Mouse (Mus musculus): ENCODE measurements around the gene Cacna2d4. TPM values are rescaled to one million over a fixed set of nuclear protein-coding genes. Genes with fewer than 3 reads are reported as not detected.

Cacna2d4 gene
- polyA plus RNA-seq, 2 experiments: 0.01 TPM; not detected in 1

- no peaks in the 10 kb centered on the region for H3K4me1 ChIP-seq (replicated peaks; ENCODE audit: control insufficient read depth in 2 of 2, insufficient read depth in 2 of 2, low read length in 1 of 2)
- no peak for TF ChIP-seq EP300 (IDR thresholded peaks at IDR 0.05; ENCODE audit: low read depth)
- no peak for TF ChIP-seq CTCF (IDR thresholded peaks at IDR 0.05; ENCODE audit: low read depth)
- no peak overlapping the region for H3K27ac ChIP-seq
- DNase-seq (ENCODE audit: low read depth in 3 of 3, low spot score in 3 of 3) (no peak), ATAC-seq (ENCODE audit: insufficient read depth) (no peak)
- no peak overlapping the region for H3K4me3 ChIP-seq (ENCODE audit: insufficient read depth in 1 of 2, low read depth in 2 of 2, low read length in 2 of 2)
- H3K9ac ChIP-seq (replicated peaks): no peak overlapping the region
- H3K4me2 ChIP-seq (ENCODE audit: low read depth): no peak overlapping the region
- no peaks in the 10 kb centered on the region for H3K36me3 ChIP-seq (replicated peaks; ENCODE audit: control insufficient read depth, insufficient read depth, low read depth)
- WGBS (ENCODE audit: insufficient replicate concordance): 70% methylated on average over 8 of the region's 8 CpGs
- no peaks in the 10 kb centered on the region for H3K9me3 ChIP-seq (ENCODE audit: control insufficient read depth, low read length)
- H3K27me3 ChIP-seq (ENCODE audit: control insufficient read depth, insufficient read depth, low read length): no peaks in the 10 kb centered on the region
Observed at GRCm38 (mm10) chr6:119227001-119227400, 9.3 kb upstream of the Cacna2d4 start.

- H3K4me2 ChIP-seq (ENCODE audit: low read depth): no peak overlapping the region
- ATAC-seq (ENCODE audit: insufficient read depth): no peak
- WGBS (ENCODE audit: insufficient replicate concordance): 67% methylated on average over 11 of the region's 11 CpGs
Observed at GRCm38 (mm10) chr6:119228861-119229603, 7.3 kb upstream of the Cacna2d4 start.

GRCm38 (mm10) chr6:119233066-119233465 is 3.3 kb upstream of the Cacna2d4 start:
- H3K9me3 ChIP-seq (ENCODE audit: control insufficient read depth, low read length): no peaks in the 10 kb centered on the region
- no peak for TF ChIP-seq CTCF (IDR thresholded peaks at IDR 0.05; ENCODE audit: low read depth)
- no peak for TF ChIP-seq EP300 (IDR thresholded peaks at IDR 0.05; ENCODE audit: low read depth)
- ATAC-seq (ENCODE audit: insufficient read depth): no peak
- H3K27me3 ChIP-seq (ENCODE audit: control insufficient read depth, insufficient read depth, low read length): no peaks in the 10 kb centered on the region
- no peak overlapping the region for H3K4me2 ChIP-seq (ENCODE audit: low read depth)
- H3K4me1 ChIP-seq (replicated peaks; ENCODE audit: control insufficient read depth in 2 of 2, insufficient read depth in 2 of 2, low read length in 1 of 2): no peaks in the 10 kb centered on the region
- WGBS (ENCODE audit: insufficient replicate concordance): 20% methylated on average over 3 of the region's 3 CpGs
- DNase-seq (ENCODE audit: low read depth in 3 of 3, low spot score in 3 of 3): no peak
- H3K4me3 ChIP-seq (ENCODE audit: insufficient read depth in 1 of 2, low read depth in 2 of 2, low read length in 2 of 2): no peak overlapping the region
- H3K9ac ChIP-seq (replicated peaks): no peak overlapping the region
- no peaks in the 10 kb centered on the region for H3K36me3 ChIP-seq (replicated peaks; ENCODE audit: control insufficient read depth, insufficient read depth, low read depth)
- no peak overlapping the region for H3K27ac ChIP-seq

More at GRCm38 (mm10) chr6:119228861-119229603, 7.3 kb upstream of the Cacna2d4 start:
- Histone ChIP-seq H3K27ac (no peak overlapping the region), H3K4me1 (replicated peaks; ENCODE audit: control insufficient read depth in 2 of 2, insufficient read depth in 2 of 2, low read length in 1 of 2) (no peaks in the 10 kb centered on the region), H3K27me3 (ENCODE audit: control insufficient read depth, insufficient read depth, low read length) (no peaks in the 10 kb centered on the region), H3K9ac (replicated peaks) (no peak overlapping the region), H3K4me3 (ENCODE audit: insufficient read depth in 1 of 2, low read depth in 2 of 2, low read length in 2 of 2) (no peak overlapping the region), H3K36me3 (replicated peaks; ENCODE audit: control insufficient read depth, insufficient read depth, low read depth) (no peaks in the 10 kb centered on the region), H3K9me3 (ENCODE audit: control insufficient read depth, low read length) (no peaks in the 10 kb centered on the region)
- DNase-seq (ENCODE audit: low read depth in 3 of 3, low spot score in 3 of 3): no peak
- TF ChIP-seq CTCF (IDR thresholded peaks at IDR 0.05; ENCODE audit: low read depth): no peak

- no peak for ATAC-seq (ENCODE audit: insufficient read depth)
- no peak overlapping the region for H3K4me2 ChIP-seq (ENCODE audit: low read depth)
Observed at GRCm38 (mm10) chr6:119235441-119235840, 885 bp upstream of the Cacna2d4 start.

GRCm38 (mm10) chr6:119237427-119237989 is 1.2 kb downstream of the Cacna2d4 start:
- H3K27ac ChIP-seq: no peak overlapping the region
- ATAC-seq (ENCODE audit: insufficient read depth) (no peak), DNase-seq (ENCODE audit: low read depth in 3 of 3, low spot score in 3 of 3) (no peak)
- no peaks in the 10 kb centered on the region for H3K9me3 ChIP-seq (ENCODE audit: control insufficient read depth, low read length)
- no peak for TF ChIP-seq CTCF (IDR thresholded peaks at IDR 0.05; ENCODE audit: low read depth)
- TF ChIP-seq EP300 (IDR thresholded peaks at IDR 0.05; ENCODE audit: low read depth): no peak
- no peak overlapping the region for H3K4me2 ChIP-seq (ENCODE audit: low read depth)
- H3K27me3 ChIP-seq (ENCODE audit: control insufficient read depth, insufficient read depth, low read length): no peaks in the 10 kb centered on the region
- WGBS (ENCODE audit: insufficient replicate concordance): 47% methylated on average over 8 of the region's 8 CpGs
- H3K4me3 ChIP-seq (ENCODE audit: insufficient read depth in 1 of 2, low read depth in 2 of 2, low read length in 2 of 2): no peak overlapping the region
- H3K9ac ChIP-seq (replicated peaks): no peak overlapping the region
- no peaks in the 10 kb centered on the region for H3K36me3 ChIP-seq (replicated peaks; ENCODE audit: control insufficient read depth, insufficient read depth, low read depth)
- no peaks in the 10 kb centered on the region for H3K4me1 ChIP-seq (replicated peaks; ENCODE audit: control insufficient read depth in 2 of 2, insufficient read depth in 2 of 2, low read length in 1 of 2)

More at GRCm38 (mm10) chr6:119235441-119235840, 885 bp upstream of the Cacna2d4 start:
- H3K27me3 ChIP-seq (ENCODE audit: control insufficient read depth, insufficient read depth, low read length): no peaks in the 10 kb centered on the region
- H3K9ac ChIP-seq (replicated peaks): no peak overlapping the region
- TF ChIP-seq CTCF (IDR thresholded peaks at IDR 0.05; ENCODE audit: low read depth) (no peak), EP300 (IDR thresholded peaks at IDR 0.05; ENCODE audit: low read depth) (no peak)
- no peak overlapping the region for H3K27ac ChIP-seq
- no peak for DNase-seq (ENCODE audit: low read depth in 3 of 3, low spot score in 3 of 3)
- no peak overlapping the region for H3K4me3 ChIP-seq (ENCODE audit: insufficient read depth in 1 of 2, low read depth in 2 of 2, low read length in 2 of 2)
- H3K9me3 ChIP-seq (ENCODE audit: control insufficient read depth, low read length): no peaks in the 10 kb centered on the region
- WGBS (ENCODE audit: insufficient replicate concordance): 63% methylated on average over 5 of the region's 5 CpGs
- H3K4me1 ChIP-seq (replicated peaks; ENCODE audit: control insufficient read depth in 2 of 2, insufficient read depth in 2 of 2, low read length in 1 of 2): no peaks in the 10 kb centered on the region
- no peaks in the 10 kb centered on the region for H3K36me3 ChIP-seq (replicated peaks; ENCODE audit: control insufficient read depth, insufficient read depth, low read depth)

Data from liver, embryonic 14.5 days (tissue).